Mouse (Mus musculus): ENCODE measurements around the gene Gga2. TPM values are rescaled to one million over a fixed set of nuclear protein-coding genes. Genes with fewer than 3 reads are reported as not detected.

Gene Gga2
- polyA plus RNA-seq, 1 experiment = not detected

DNA sequence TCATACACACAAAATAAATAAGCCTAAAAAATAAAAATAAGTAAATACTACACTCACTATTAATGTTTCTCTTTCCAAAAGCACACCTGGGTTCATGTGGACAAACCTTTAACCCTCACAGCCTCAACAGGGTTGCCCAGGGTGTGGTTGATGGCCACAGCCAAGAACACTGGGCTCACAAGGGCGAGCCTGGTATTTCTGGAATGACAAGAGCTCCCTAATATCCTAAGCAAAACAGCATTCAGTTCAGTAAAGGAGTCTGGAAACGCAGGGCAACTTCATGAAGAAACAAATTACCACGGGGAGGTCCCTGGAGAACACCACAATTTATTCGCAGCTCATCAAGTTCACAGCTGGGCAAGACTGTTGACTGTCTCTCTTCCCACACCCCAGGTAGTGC lies 73.5 kb downstream of the Gga2 start:
- TF ChIP-seq CTCF (IDR thresholded peaks at IDR 0.05; ENCODE audit: insufficient read depth, low read depth, low read length) (no peak), POLR2A (IDR thresholded peaks at IDR 0.05; ENCODE audit: insufficient read depth, low read depth, low read length) (no peak)
- no peak overlapping the region for H3K4me3 ChIP-seq (ENCODE audit: insufficient read depth, low read depth, low read length)
- no peak overlapping the region for H3K27ac ChIP-seq (ENCODE audit: insufficient read depth, low read depth, low read length)
- no peaks in the 10 kb centered on the region for H3K4me1 ChIP-seq (ENCODE audit: control insufficient read depth, insufficient read depth, low read length)
- 79% methylated on average over 4 of the region's 4 CpGs for WGBS

DNA sequence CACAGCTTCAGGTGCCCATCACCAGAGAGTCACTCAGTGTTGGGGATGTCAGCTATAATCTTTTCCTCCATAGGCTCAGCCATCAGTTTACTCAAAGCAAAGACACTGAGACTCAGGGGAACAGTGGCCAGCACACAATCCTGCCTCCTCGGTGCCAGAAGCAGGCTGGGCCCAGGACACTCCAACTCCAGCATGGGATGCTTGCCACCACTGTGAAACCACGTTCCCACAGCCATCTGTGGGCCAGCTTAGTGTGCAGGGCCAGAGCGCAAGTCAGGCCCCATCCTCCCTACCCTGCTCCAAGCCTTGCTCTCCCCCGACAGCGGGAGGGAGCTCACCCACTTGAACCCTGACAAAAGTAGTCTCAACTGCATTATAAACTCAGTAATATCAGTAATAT lies 74.8 kb downstream of the Gga2 start:
- 85% methylated on average over 5 of the region's 5 CpGs for WGBS
- H3K4me3 ChIP-seq (ENCODE audit: insufficient read depth, low read depth, low read length) = no peak overlapping the region
- no peak for TF ChIP-seq POLR2A (IDR thresholded peaks at IDR 0.05; ENCODE audit: insufficient read depth, low read depth, low read length)
- TF ChIP-seq CTCF (IDR thresholded peaks at IDR 0.05; ENCODE audit: insufficient read depth, low read depth, low read length) = no peak
- H3K27ac ChIP-seq (ENCODE audit: insufficient read depth, low read depth, low read length) = no peak overlapping the region
- no peaks in the 10 kb centered on the region for H3K4me1 ChIP-seq (ENCODE audit: control insufficient read depth, insufficient read depth, low read length)

DNA sequence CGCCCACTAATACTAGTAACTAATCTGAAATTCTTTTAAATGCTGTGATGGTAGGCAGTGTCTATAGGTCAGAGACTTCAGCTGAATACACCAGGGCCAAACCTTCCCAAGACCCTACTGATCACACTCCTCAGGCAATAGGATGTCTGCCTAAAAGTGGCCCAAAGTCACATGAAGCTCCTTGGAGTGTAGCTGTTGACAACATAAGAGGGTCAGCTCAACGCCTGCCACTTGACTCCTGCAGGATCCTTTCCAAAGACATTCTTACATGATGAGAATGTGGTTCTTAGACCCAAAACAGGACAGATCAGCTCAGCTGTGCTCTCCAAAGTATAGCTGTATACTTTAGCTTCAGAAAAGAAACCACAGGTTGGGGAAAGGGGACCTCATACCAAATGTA lies 78.7 kb downstream of the Gga2 start:
- 96% methylated on average over 2 of the region's 2 CpGs for WGBS
- peaks cover 2% of the 10 kb centered on the region; the same call in 1 of the 2 replicates for H3K4me1 ChIP-seq (ENCODE audit: control insufficient read depth, insufficient read depth, low read length)
- TF ChIP-seq POLR2A (IDR thresholded peaks at IDR 0.05; ENCODE audit: insufficient read depth, low read depth, low read length) (no peak), CTCF (IDR thresholded peaks at IDR 0.05; ENCODE audit: insufficient read depth, low read depth, low read length) (no peak)
- no peak overlapping the region for H3K4me3 ChIP-seq (ENCODE audit: insufficient read depth, low read depth, low read length)
- no peak overlapping the region for H3K27ac ChIP-seq (ENCODE audit: insufficient read depth, low read depth, low read length)

DNA sequence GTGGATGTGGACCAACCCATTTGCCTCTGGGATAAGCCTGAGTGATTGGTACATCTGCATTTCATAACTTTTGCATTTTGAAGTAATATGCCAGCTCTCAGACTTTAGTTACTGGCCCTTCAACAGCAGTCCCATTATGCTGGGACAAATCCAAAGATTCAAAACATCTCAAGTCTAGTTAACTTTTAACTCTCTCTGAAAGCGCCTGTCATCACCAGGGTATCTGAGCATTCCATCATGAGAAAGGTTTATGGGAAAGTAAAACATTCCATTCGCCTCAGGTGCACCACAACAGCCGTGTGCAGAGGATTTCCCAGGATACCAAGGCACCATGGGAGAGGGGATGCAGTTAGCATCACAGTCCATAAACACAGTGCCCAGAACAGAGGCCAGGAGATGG lies 79.4 kb downstream of the Gga2 start:
- H3K4me1 ChIP-seq (ENCODE audit: control insufficient read depth, insufficient read depth, low read length) = peaks cover 2% of the 10 kb centered on the region; the same call in 1 of the 2 replicates
- TF ChIP-seq CTCF (IDR thresholded peaks at IDR 0.05; ENCODE audit: insufficient read depth, low read depth, low read length) = no peak
- H3K4me3 ChIP-seq (ENCODE audit: insufficient read depth, low read depth, low read length) = no peak overlapping the region
- 96% methylated on average over 3 of the region's 3 CpGs for WGBS
- H3K27ac ChIP-seq (ENCODE audit: insufficient read depth, low read depth, low read length) = no peak overlapping the region

DNA sequence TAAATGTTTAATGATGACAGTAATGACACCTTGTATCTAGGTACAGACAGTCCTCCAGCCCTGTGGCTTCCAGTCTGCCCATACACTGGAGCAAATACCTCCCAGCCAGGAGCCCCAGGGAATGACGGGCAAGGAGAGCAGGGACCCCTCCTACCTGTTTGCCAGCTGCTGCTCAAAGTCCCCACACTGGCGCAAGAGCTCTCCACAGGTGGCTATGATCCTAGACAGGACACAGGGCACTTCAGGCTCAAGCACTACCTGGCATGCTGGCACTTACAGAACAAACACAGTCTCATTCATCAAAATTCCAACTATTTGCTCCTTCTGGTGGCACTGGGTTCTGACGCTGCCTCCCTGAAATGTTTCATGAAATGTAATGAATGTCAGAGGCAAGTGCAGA lies 80.0 kb downstream of the Gga2 start:
- WGBS = 94% methylated on average over 3 of the region's 3 CpGs
- Histone ChIP-seq H3K4me1 (ENCODE audit: control insufficient read depth, insufficient read depth, low read length) (peaks cover 2% of the 10 kb centered on the region; the same call in 1 of the 2 replicates), H3K27ac (ENCODE audit: insufficient read depth, low read depth, low read length) (no peak overlapping the region), H3K4me3 (ENCODE audit: insufficient read depth, low read depth, low read length) (no peak overlapping the region)
- TF ChIP-seq CTCF (IDR thresholded peaks at IDR 0.05; ENCODE audit: insufficient read depth, low read depth, low read length) = no peak
- no peak for TF ChIP-seq POLR2A (IDR thresholded peaks at IDR 0.05; ENCODE audit: insufficient read depth, low read depth, low read length)

DNA sequence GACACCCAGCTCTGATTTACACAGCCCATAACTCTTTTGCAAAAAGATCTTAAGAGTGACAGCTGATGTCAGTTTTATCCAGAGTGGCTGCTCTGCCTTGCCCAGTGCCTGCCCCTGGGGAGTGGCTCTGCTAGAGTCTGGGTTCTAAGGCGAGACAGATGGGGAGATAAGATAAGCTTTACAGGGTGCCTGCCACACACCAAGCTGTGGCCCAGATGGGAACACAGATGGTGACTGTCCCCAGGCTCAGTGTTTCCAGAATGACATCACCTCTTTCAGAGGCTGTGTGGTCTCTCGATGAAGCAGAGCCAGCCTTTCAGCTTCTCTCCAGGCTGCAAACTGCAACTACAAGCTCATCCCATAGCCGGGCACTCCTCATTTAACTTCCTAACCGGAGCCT lies 81.3 kb downstream of the Gga2 start:
- no peak overlapping the region for H3K27ac ChIP-seq (ENCODE audit: insufficient read depth, low read depth, low read length)
- 49% methylated on average over 4 of the region's 4 CpGs for WGBS
- H3K4me1 ChIP-seq (ENCODE audit: control insufficient read depth, insufficient read depth, low read length) = peaks cover 7% of the 10 kb centered on the region; the same call in 1 of the 2 replicates

DNA sequence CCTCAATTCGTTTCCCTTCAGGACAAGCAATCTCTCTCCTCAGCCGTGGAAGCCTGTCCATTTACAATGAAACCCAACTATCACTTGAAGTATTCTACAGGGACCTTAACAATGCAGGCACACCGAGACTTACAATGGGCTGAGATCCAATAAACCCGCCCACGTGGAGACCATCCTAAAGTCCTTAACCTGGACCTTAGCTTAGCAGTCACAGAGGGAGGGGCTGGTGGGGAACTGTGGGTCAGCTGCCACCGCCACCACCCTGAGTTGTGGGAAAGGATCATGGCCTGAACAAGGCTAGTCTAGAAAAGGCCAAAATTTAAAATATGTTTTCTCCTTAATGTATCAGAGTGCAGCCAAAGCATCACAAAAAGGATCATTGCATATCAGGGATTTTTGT lies 81.8 kb downstream of the Gga2 start:
- Histone ChIP-seq H3K4me3 (ENCODE audit: insufficient read depth, low read depth, low read length) (no peak overlapping the region), H3K27ac (ENCODE audit: insufficient read depth, low read depth, low read length) (no peak overlapping the region), H3K4me1 (ENCODE audit: control insufficient read depth, insufficient read depth, low read length) (peaks cover 8% of the 10 kb centered on the region; the same call in 1 of the 2 replicates)
- TF ChIP-seq POLR2A (IDR thresholded peaks at IDR 0.05; ENCODE audit: insufficient read depth, low read depth, low read length) (no peak), CTCF (IDR thresholded peaks at IDR 0.05; ENCODE audit: insufficient read depth, low read depth, low read length) (no peak)
- WGBS = 77% methylated on average over 6 of the region's 6 CpGs

More for the DNA sequence above, 81.3 kb downstream of the Gga2 start:
- TF ChIP-seq CTCF (IDR thresholded peaks at IDR 0.05; ENCODE audit: insufficient read depth, low read depth, low read length) = no peak
- no peak for TF ChIP-seq POLR2A (IDR thresholded peaks at IDR 0.05; ENCODE audit: insufficient read depth, low read depth, low read length)
- no peak overlapping the region for H3K4me3 ChIP-seq (ENCODE audit: insufficient read depth, low read depth, low read length)

DNA sequence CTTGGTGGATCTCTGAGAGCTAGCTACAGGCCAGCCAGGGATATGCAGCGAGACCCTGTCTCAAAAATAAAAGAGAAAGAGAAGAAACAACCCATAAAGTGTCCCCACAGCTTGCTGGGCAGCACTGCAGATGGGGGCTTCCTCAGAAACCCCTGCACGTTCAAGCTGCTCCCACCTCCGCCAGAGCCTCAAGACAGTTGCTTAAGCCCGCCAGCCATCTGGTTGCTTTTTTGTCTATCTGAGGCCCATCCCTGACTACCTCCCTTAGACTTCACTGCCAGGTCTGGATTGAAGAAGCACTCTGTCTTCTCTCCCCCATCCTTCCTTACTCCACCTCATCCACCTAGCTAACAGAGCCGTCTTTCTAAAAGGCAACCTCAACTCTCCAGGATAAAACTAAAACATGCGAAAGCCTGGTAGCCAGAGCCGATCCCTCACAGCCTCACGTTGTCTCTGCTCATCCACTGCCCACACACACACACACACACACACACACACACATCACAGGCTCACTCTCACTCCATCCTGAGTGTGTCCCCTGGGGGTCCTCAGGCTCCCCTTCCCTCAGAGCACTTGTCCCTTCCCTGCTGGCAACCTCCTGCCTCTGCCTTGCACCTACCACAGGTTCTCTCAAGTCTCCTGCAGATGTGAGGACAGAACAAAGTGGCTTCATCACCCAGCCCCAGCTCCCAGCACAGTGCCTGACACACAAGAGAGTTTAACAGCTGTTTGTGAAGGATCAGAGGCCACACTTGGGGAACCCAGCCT lies 82.7 kb downstream of the Gga2 start:
- Histone ChIP-seq H3K4me3 (ENCODE audit: insufficient read depth, low read depth, low read length) (no peak overlapping the region), H3K4me1 (ENCODE audit: control insufficient read depth, insufficient read depth, low read length) (peaks cover 8% of the 10 kb centered on the region; the same call in 1 of the 2 replicates), H3K27ac (ENCODE audit: insufficient read depth, low read depth, low read length) (no peak overlapping the region)
- TF ChIP-seq CTCF (IDR thresholded peaks at IDR 0.05; ENCODE audit: insufficient read depth, low read depth, low read length) = no peak
- TF ChIP-seq POLR2A (IDR thresholded peaks at IDR 0.05; ENCODE audit: insufficient read depth, low read depth, low read length) = no peak
- 90% methylated on average over 8 of the region's 8 CpGs for WGBS

DNA sequence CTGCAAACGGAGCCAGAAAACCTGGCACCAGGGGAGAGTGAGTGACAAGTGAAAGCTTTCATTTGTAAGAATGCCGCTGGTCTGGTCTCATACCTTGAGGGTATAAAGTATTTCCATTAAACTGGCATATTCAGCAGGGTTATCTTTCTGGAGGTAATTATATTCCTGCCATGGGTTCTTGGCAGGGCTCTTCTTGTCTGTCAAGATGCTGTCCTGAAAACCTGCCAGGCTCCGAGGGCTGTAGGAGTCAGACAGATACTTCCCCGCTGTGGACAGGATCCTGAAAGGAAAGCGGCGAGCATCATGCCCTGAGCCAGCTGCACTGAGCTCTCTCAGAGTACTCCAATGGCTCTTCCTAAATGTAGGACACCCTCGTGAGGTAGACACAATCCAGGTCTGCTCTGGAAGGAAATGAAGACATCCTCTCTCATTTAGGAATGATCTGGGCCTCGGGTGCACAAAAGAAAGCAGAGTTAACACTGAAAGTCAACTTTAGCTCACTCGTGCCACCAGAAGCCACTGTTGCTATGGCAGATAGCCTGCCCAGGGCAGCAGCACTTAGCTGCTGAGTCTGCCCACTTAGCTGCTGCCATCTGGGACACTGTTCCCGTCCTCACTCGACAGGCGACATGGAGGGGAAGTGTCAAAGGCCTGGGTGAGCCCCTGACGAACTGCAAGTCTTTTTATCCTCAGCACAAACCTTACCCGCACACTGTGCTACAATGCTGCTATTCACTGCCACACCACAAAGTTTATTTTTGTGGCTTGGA lies 84.0 kb downstream of the Gga2 start:
- 67% methylated on average over 14 of the region's 14 CpGs for WGBS
- TF ChIP-seq CTCF (IDR thresholded peaks at IDR 0.05; ENCODE audit: insufficient read depth, low read depth, low read length) = no peak
- TF ChIP-seq POLR2A (IDR thresholded peaks at IDR 0.05; ENCODE audit: insufficient read depth, low read depth, low read length) = no peak
- H3K4me3 ChIP-seq (ENCODE audit: insufficient read depth, low read depth, low read length) = no peak overlapping the region
- H3K4me1 ChIP-seq (ENCODE audit: control insufficient read depth, insufficient read depth, low read length) = peaks cover 8% of the 10 kb centered on the region; the same call in 1 of the 2 replicates
- no peak overlapping the region for H3K27ac ChIP-seq (ENCODE audit: insufficient read depth, low read depth, low read length)

Other genes with a start within 250 kb of the Gga2 start
- not detected in 2 replicates for gene Scnn1b, start 156.2 kb downstream of the Gga2 start, polyA plus RNA-seq (2012; ENCODE audit: insufficient read depth, insufficient read length, low replicate concordance, missing spikeins)
- gene Cog7, start 39.5 kb downstream of the Gga2 start, polyA plus RNA-seq (2012; ENCODE audit: insufficient read depth, insufficient read length, low replicate concordance, missing spikeins) = not detected in 2 replicates
- not detected in 2 replicates for gene Ubfd1, start 46.0 kb upstream of the Gga2 start, polyA plus RNA-seq (2012; ENCODE audit: insufficient read depth, insufficient read length, low replicate concordance, missing spikeins)
- gene Ears2, start 46.0 kb upstream of the Gga2 start, polyA plus RNA-seq (2012; ENCODE audit: insufficient read depth, insufficient read length, low replicate concordance, missing spikeins) = not detected in 2 replicates
- gene Ndufab1, start 80.7 kb upstream of the Gga2 start, polyA plus RNA-seq (2012; ENCODE audit: insufficient read depth, insufficient read length, low replicate concordance, missing spikeins) = not detected in 2 replicates
- gene Palb2, start 111.8 kb upstream of the Gga2 start, polyA plus RNA-seq (2012; ENCODE audit: insufficient read depth, insufficient read length, low replicate concordance, missing spikeins) = not detected in 2 replicates
- not detected in 2 replicates for gene Dctn5, start 111.8 kb upstream of the Gga2 start, polyA plus RNA-seq (2012; ENCODE audit: insufficient read depth, insufficient read length, low replicate concordance, missing spikeins)
- gene Plk1, start 138.2 kb upstream of the Gga2 start, polyA plus RNA-seq (2012; ENCODE audit: insufficient read depth, insufficient read length, low replicate concordance, missing spikeins) = not detected in 2 replicates
- not detected in 2 replicates for gene Ern2, start 165.0 kb upstream of the Gga2 start, polyA plus RNA-seq (2012; ENCODE audit: insufficient read depth, insufficient read length, low replicate concordance, missing spikeins)
- not detected in 2 replicates for gene Chp2, start 198.3 kb upstream of the Gga2 start, polyA plus RNA-seq (2012; ENCODE audit: insufficient read depth, insufficient read length, low replicate concordance, missing spikeins)